8 mouse cellular contexts compared by ENCODE assay signal in genomic region chr14:31435930-31436693, GRCm38 (mm10). TPM values are rescaled to one million over a fixed set of nuclear protein-coding genes. Genes with fewer than 3 reads are reported as not detected.
DNase-seq lines count a peak whose midpoint lies in the region; ATAC-seq and TF ChIP-seq lines count a peak whose summit lies in the region.

Gene Sh3bp5 (minus strand): TSS chr14:31436078.

- H3K79me2 ChIP-seq in MEL (ENCODE audit: control insufficient read depth, insufficient read depth, low read length, poor library complexity): no peaks in the 10 kb centered on the region

- H3K9me3 ChIP-seq in MEL (replicated peaks; ENCODE audit: insufficient read depth, low read length): no peaks in the 10 kb centered on the region
- H3K9me3 ChIP-seq in forebrain, embryonic 16.5 days (ENCODE audit: control insufficient read depth, low read length): no peaks in the 10 kb centered on the region
- no peaks in the 10 kb centered on the region for H3K9me3 ChIP-seq in liver, postnatal 0 days (ENCODE audit: low read length)
- H3K9me3 ChIP-seq in neural tube, embryonic 13.5 days: no peaks in the 10 kb centered on the region

- peak; percentile 97 for ATAC-seq in forebrain, embryonic 16.5 days
- ATAC-seq in liver, postnatal 0 days: peak; percentile 92
- peak; percentile 94 for ATAC-seq in neural tube, embryonic 13.5 days (ENCODE audit: low read depth)

- H3K4me3 ChIP-seq in MEL (ENCODE audit: control insufficient read depth in 1 of 2, insufficient read depth in 1 of 2, low read depth in 2 of 2, low read length in 2 of 2): peak within 1 kb of the TSS; percentile 58 to 65
- peak within 1 kb of the TSS; percentile 82 for H3K4me3 ChIP-seq in forebrain, embryonic 16.5 days (replicated peaks; ENCODE audit: low read length)
- H3K4me3 ChIP-seq in liver, postnatal 0 days (ENCODE audit: low read depth, low read length): peak within 1 kb of the TSS; percentile 82
- H3K4me3 ChIP-seq in neural tube, embryonic 13.5 days: peak within 1 kb of the TSS; percentile 70
- peak within 1 kb of the TSS; percentile 93 for H3K4me3 ChIP-seq in testis, adult 2 months (ENCODE audit: control insufficient read depth, low read depth, low read length)

- WGBS in forebrain, embryonic 16.5 days: 7% methylated on average over 49 of the region's 49 CpGs
- WGBS in liver, postnatal 0 days (ENCODE audit: insufficient replicate concordance): 8% methylated on average over 48 of the region's 49 CpGs
- 9% methylated on average over 49 of the region's 49 CpGs for WGBS in neural tube, embryonic 13.5 days

- peak within 1 kb of the TSS; percentile 58 for H3K4me2 ChIP-seq in forebrain, embryonic 16.5 days (ENCODE audit: low read length)
- peak within 1 kb of the TSS; percentile 85 for H3K4me2 ChIP-seq in liver, postnatal 0 days (ENCODE audit: low read depth, low read length)
- peak within 1 kb of the TSS; percentile 71 for H3K4me2 ChIP-seq in neural tube, embryonic 13.5 days

- peak; percentile 67 to 88 (median 85) for TF ChIP-seq CTCF in MEL (IDR thresholded peaks at IDR 0.05 in 2 of 3, conservative IDR thresholded peaks at IDR 0.05 in 1 of 3; ENCODE audit: control insufficient read depth in 1 of 3, insufficient read depth in 1 of 3, low read depth in 2 of 3, low read length in 3 of 3, poor library complexity in 1 of 3, severe bottlenecking in 1 of 3)
- peak; percentile 98 for TF ChIP-seq CTCF in liver, postnatal 0 days (IDR thresholded peaks at IDR 0.05; ENCODE audit: low read depth)
- TF ChIP-seq CTCF in testis, adult 2 months (IDR thresholded peaks at IDR 0.05; ENCODE audit: control insufficient read depth, insufficient read depth, insufficient replicate concordance, low read depth, low read length): peak; percentile 71; the same call in 1 of the 2 replicates

- H3K36me3 ChIP-seq in MEL (ENCODE audit: control insufficient read depth in 1 of 2, insufficient read depth in 2 of 2, low read length in 2 of 2): peaks cover 0 to 5% of the 10 kb centered on the region in 2 experiments; a peak in 1 of 4 replicates
- no peaks in the 10 kb centered on the region; the same call in 1 of the 2 replicates for H3K36me3 ChIP-seq in forebrain, embryonic 16.5 days (ENCODE audit: control insufficient read depth, insufficient read depth)
- H3K36me3 ChIP-seq in liver, postnatal 0 days (replicated peaks; ENCODE audit: insufficient read depth, low read length): no peaks in the 10 kb centered on the region
- peaks cover 13% of the 10 kb centered on the region; the same call in 1 of the 2 replicates for H3K36me3 ChIP-seq in neural tube, embryonic 13.5 days
- no peaks in the 10 kb centered on the region for H3K36me3 ChIP-seq in testis, adult 2 months (ENCODE audit: control insufficient read depth, insufficient read depth, low read length)

- 0 out of 4 replicates have a peak, but pooled peaks of 1 of the 2 experiments have one; percentile 39 for TF ChIP-seq POLR2A in MEL (IDR thresholded peaks at IDR 0.05; ENCODE audit: control insufficient read depth in 1 of 2, insufficient read depth in 1 of 2, low read depth in 1 of 2, low read length in 2 of 2, poor library complexity in 1 of 2)
- 0 out of 2 replicates have a peak, but pooled peaks have one; percentile 68 for TF ChIP-seq POLR2A in testis, adult 2 months (IDR thresholded peaks at IDR 0.05; ENCODE audit: control insufficient read depth, low read depth, low read length)

- H3K27ac ChIP-seq in MEL (ENCODE audit: control insufficient read depth, low read depth, low read length): no peak within 1 kb of the TSS
- peak within 1 kb of the TSS; percentile 94 for H3K27ac ChIP-seq in forebrain, embryonic 16.5 days (ENCODE audit: low read length)
- H3K27ac ChIP-seq in liver, postnatal 0 days (ENCODE audit: low read depth): peak within 1 kb of the TSS; percentile 87
- H3K27ac ChIP-seq in neural tube, embryonic 13.5 days (replicated peaks): peak within 1 kb of the TSS; percentile 93
- H3K27ac ChIP-seq in testis, adult 2 months (ENCODE audit: control insufficient read depth, insufficient read depth, low read depth, low read length): peak within 1 kb of the TSS; percentile 76

- peak; percentile 55 for TF ChIP-seq RAD21 in MEL (IDR thresholded peaks at IDR 0.05; ENCODE audit: low read depth, low read length)

- 0 out of 4 replicates have a peak, but pooled peaks of 1 of the 2 experiments have one; percentile 6 for TF ChIP-seq EP300 in MEL (IDR thresholded peaks at IDR 0.05; ENCODE audit: low read depth in 1 of 2, low read length in 2 of 2)
- no peak for TF ChIP-seq EP300 in liver, postnatal 0 days (IDR thresholded peaks at IDR 0.05; ENCODE audit: low read depth)

- H3K4me1 ChIP-seq in MEL (ENCODE audit: control insufficient read depth in 1 of 2, insufficient read depth in 2 of 2, low read length in 2 of 2): no peaks in the 10 kb centered on the region
- peaks cover 28% of the 10 kb centered on the region for H3K4me1 ChIP-seq in forebrain, embryonic 16.5 days (replicated peaks; ENCODE audit: control insufficient read depth, insufficient read depth, low read length)
- H3K4me1 ChIP-seq in liver, postnatal 0 days (ENCODE audit: insufficient read depth): peaks cover 33% of the 10 kb centered on the region
- H3K4me1 ChIP-seq in neural tube, embryonic 13.5 days (replicated peaks): peaks cover 31% of the 10 kb centered on the region
- peaks cover 11% of the 10 kb centered on the region for H3K4me1 ChIP-seq in testis, adult 2 months (ENCODE audit: control insufficient read depth, insufficient read depth, low read length)

- DNase-seq in MEL (ENCODE audit: low read depth, low spot score): peak; percentile 83
- peak; percentile 95 to 100 for DNase-seq in cerebellum, adult 18-20 months
- peak; percentile 90 for DNase-seq in heart, postnatal 25 days (ENCODE audit: low spot score)
- peak; percentile 95 for DNase-seq in layer of hippocampus, adult 11-12 months (ENCODE audit: low spot score)
- peak; percentile 94 for DNase-seq in liver, postnatal 0 days

- H3K9ac ChIP-seq in MEL (ENCODE audit: control insufficient read depth, low read depth, low read length, poor library complexity, severe bottlenecking): peak within 1 kb of the TSS; percentile 62
- peak within 1 kb of the TSS; percentile 94 for H3K9ac ChIP-seq in forebrain, embryonic 16.5 days (replicated peaks; ENCODE audit: low read depth, low read length)
- peak within 1 kb of the TSS; percentile 84 for H3K9ac ChIP-seq in liver, postnatal 0 days (replicated peaks)
- peak within 1 kb of the TSS; percentile 88 for H3K9ac ChIP-seq in neural tube, embryonic 13.5 days

- peaks cover 4 to 6% of the 10 kb centered on the region in 2 experiments for H3K27me3 ChIP-seq in MEL (ENCODE audit: control insufficient read depth in 1 of 2, insufficient read depth in 2 of 2, low read length in 2 of 2)
- no peaks in the 10 kb centered on the region for H3K27me3 ChIP-seq in forebrain, embryonic 16.5 days (replicated peaks; ENCODE audit: control insufficient read depth, insufficient read depth, low read length)
- H3K27me3 ChIP-seq in liver, postnatal 0 days (ENCODE audit: insufficient read depth, low read length): 0 out of 2 replicates have a peak, but pooled peaks cover 7% of the 10 kb centered on the region
- H3K27me3 ChIP-seq in neural tube, embryonic 13.5 days: peaks cover 10% of the 10 kb centered on the region
- no peaks in the 10 kb centered on the region for H3K27me3 ChIP-seq in testis, adult 2 months (ENCODE audit: control insufficient read depth, insufficient read depth, low read length)

- intact Hi-C loops in heart, postnatal 25 days (cut with DNase I): loop anchor here (1.0 to 2.0 kb wide), 3 partner anchors 21 to 50 kb away; no protein-coding TSS in a partner anchor

TF ChIP-seq in MEL, 35 proteins besides CTCF, POLR2A, EP300 and RAD21 (continues in another document):
- TF ChIP-seq SIN3A (IDR thresholded peaks at IDR 0.05; ENCODE audit: low read length) (peak; percentile 63), POLR2AphosphoS5 (IDR thresholded peaks at IDR 0.05; ENCODE audit: borderline replicate concordance, low read depth, low read length) (no peak), ZC3H11A (IDR thresholded peaks at IDR 0.05; ENCODE audit: low read depth, low read length) (peak; percentile 42), MYB (IDR thresholded peaks at IDR 0.05; ENCODE audit: low read depth, low read length) (no peak), MXI1 (IDR thresholded peaks at IDR 0.05; ENCODE audit: low read depth, low read length) (peak; percentile 49; the same call in 1 of the 2 replicates), MAX (IDR thresholded peaks at IDR 0.05; ENCODE audit: low read length) (peak; percentile 43; the same call in 1 of the 2 replicates), HCFC1 (IDR thresholded peaks at IDR 0.05; ENCODE audit: low read depth, low read length) (0 out of 2 replicates have a peak, but pooled peaks have one; percentile 26), MYC (IDR thresholded peaks at IDR 0.05; ENCODE audit: low read depth, low read length) (no peak), USF2 (IDR thresholded peaks at IDR 0.05; ENCODE audit: borderline replicate concordance in 1 of 2, insufficient read depth in 1 of 2, low read depth in 1 of 2, low read length in 2 of 2) (no peak), SMC3 (IDR thresholded peaks at IDR 0.05; ENCODE audit: low read depth, low read length) (peak; percentile 69), ZMIZ1 (IDR thresholded peaks at IDR 0.05; ENCODE audit: low read depth, low read length) (no peak), NELFE (IDR thresholded peaks at IDR 0.05; ENCODE audit: low read depth, low read length) (peak; percentile 19; the same call in 1 of the 2 replicates), BHLHE40 (IDR thresholded peaks at IDR 0.05; ENCODE audit: borderline replicate concordance, low read depth, low read length) (no peak), UBTF (IDR thresholded peaks at IDR 0.05; ENCODE audit: borderline replicate concordance, insufficient read depth, low read depth, low read length) (peak; percentile 62; the same call in 1 of the 2 replicates), MAZ (IDR thresholded peaks at IDR 0.05; ENCODE audit: low read depth, low read length) (peak; percentile 58; the same call in 1 of the 2 replicates), TCF12 (IDR thresholded peaks at IDR 0.05; ENCODE audit: low read depth, low read length) (peak; percentile 31; the same call in 1 of the 2 replicates), ELF1 (IDR thresholded peaks at IDR 0.05; ENCODE audit: low read depth, low read length) (0 out of 2 replicates have a peak, but pooled peaks have one; percentile 35)

RNA-seq across cellular contexts. Expression of gene Sh3bp5, which starts in this region (rescaled TPM):
- 0.19 and 0.36 TPM in 2 replicates for total RNA-seq in MEL (2012; rRNA removed)
- 1 to 10 TPM in 1 of 2 experiments, not detected in 1; 1.0 TPM for polyA plus RNA-seq in MEL (2012; ENCODE audit: insufficient read depth in 1 of 2, insufficient read length in 2 of 2, low read depth in 1 of 2, low replicate concordance in 2 of 2, missing spikeins in 1 of 2)
- 120 and 128 TPM in 2 replicates for polyA plus RNA-seq in forebrain, embryonic 16.5 days (2015; fragmentation: Nextera tagmentation; extraction: Ambion mirVana)
- total RNA-seq in heart, postnatal 25 days (2021): 10 to 100 TPM; 41.0 to 58.1 TPM
- 29.7 and 31.8 TPM in 2 replicates for polyA plus RNA-seq in liver, postnatal 0 days (2015; fragmentation: Nextera tagmentation; extraction: Ambion mirVana)
- polyA plus RNA-seq in neural tube, embryonic 13.5 days (2015; fragmentation: Nextera tagmentation; extraction: Ambion mirVana): 134 and 139 TPM in 2 replicates
- 39.6 and 41.2 TPM in 2 replicates for polyA plus RNA-seq in testis, adult 2 months (2012; rRNA removed)

Comparison
In these comparisons a context has a peak if more than half of its experiments do, and no peak if none do; other contexts are left out.
1. RNA of gene Sh3bp5 (total RNA-seq): 41.0 to 58.1 TPM in heart, postnatal 25 days; 0.19 to 0.36 TPM in MEL; every median in the first group is over 10 times any median in the second.
2. RNA of gene Sh3bp5 (polyA plus RNA-seq): 134 to 139 TPM in neural tube, embryonic 13.5 days, 120 to 128 TPM in forebrain, embryonic 16.5 days, 39.6 to 41.2 TPM in testis, adult 2 months and 29.7 to 31.8 TPM in liver, postnatal 0 days; 1.0 TPM in MEL; every median in the first group is over 10 times any median in the second.
3. Peak in every context shown above with its lines, with median percentiles within 50 percentile points of each other: DNase-seq, H3K4me3 ChIP-seq, H3K9ac ChIP-seq, CTCF ChIP-seq, ATAC-seq and H3K4me2 ChIP-seq.